Comparison of ENCODE assay signal across 8 mouse cellular contexts in the genomic region with DNA sequence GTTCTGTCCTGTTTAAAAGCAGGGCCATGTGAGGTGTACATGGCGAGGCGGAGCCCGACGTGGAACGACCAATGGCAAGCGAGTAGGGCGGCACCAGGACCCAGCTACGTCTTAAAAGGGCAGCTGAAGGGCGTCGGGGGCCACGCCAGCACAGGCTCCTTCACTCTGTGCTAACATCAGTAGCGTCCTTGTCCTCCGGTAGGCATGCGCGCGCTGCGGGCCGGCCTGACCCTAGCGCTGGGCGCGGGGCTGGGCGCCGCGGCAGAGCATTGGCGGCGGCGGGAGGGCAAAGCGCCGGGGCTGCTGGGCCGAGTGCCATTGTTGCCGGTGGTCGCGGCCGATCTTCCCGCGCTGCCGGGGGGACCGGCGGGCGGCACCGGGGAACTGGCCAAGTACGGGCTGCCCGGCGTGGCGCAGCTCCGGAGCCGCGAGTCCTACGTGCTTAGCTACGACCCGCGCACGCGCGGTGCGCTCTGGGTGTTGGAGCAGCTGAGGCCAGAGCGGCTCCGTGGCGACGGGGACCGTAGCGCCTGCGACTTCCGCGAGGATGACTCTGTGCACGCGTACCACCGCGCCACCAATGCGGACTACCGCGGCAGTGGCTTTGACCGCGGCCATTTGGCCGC. TPM values are rescaled to one million over a fixed set of nuclear protein-coding genes. Genes with fewer than 3 reads are reported as not detected.
DNase-seq lines count a peak whose midpoint lies in the region; ATAC-seq and TF ChIP-seq lines count a peak whose summit lies in the region.

A gene (plus strand): TSS at position 123 of the 626 bp plus-strand sequence.

- H3K27me3 ChIP-seq in Patski = no peaks in the 10 kb centered on the region
- peaks cover 10% of the 10 kb centered on the region; the same call in 1 of the 2 replicates for H3K27me3 ChIP-seq in hindbrain, embryonic 13.5 days

- peak; percentile 75 for ATAC-seq in Patski
- peak; percentile 95 for ATAC-seq in hindbrain, embryonic 13.5 days (ENCODE audit: low FRiP score)

- 0% methylated on average over 74 of the region's 75 CpGs for WGBS in hindbrain, embryonic 13.5 days

- in situ Hi-C loops in Patski (cut with MboI; ENCODE audit: low pct_unique_long_range_greater_than_20kb) = loop anchor here (10.0 kb wide), 1 partner anchor 93 kb away; a partner anchor contains a TSS

- peaks cover 17% of the 10 kb centered on the region for H3K4me1 ChIP-seq in hindbrain, embryonic 13.5 days (replicated peaks)

- H3K4me2 ChIP-seq in hindbrain, embryonic 13.5 days = peak within 1 kb of the TSS; percentile 89

- POLR2A ChIA-PET in Patski (lab: Charles Lee) = interaction anchor here (0.8 to 1.4 kb wide), 4 partner anchors 20 to 66 kb away, joined by 3 to 4 read pairs (median 3); a partner anchor contains a TSS

- CTCF ChIA-PET in Patski (lab: Charles Lee) = interaction anchor here (1.1 to 1.2 kb wide), 2 partner anchors 10 to 42 kb away, joined by 3 to 6 read pairs; no protein-coding TSS in a partner anchor

- H3K9ac ChIP-seq in hindbrain, embryonic 13.5 days = peak within 1 kb of the TSS; percentile 84

- peak within 1 kb of the TSS; percentile 64 for H3K4me3 ChIP-seq in hindbrain, embryonic 13.5 days

- H3K9me3 ChIP-seq in hindbrain, embryonic 13.5 days = peaks cover 6% of the 10 kb centered on the region

- TF ChIP-seq CTCF in Patski (IDR thresholded peaks at IDR 0.05) = no peak

- peak within 1 kb of the TSS; percentile 96 for H3K27ac ChIP-seq in hindbrain, embryonic 13.5 days

- DNase-seq in Patski (ENCODE audit: low read depth, low spot score) = no peak
- peak; percentile 91 to 94 for DNase-seq in cerebellum, postnatal 14 days
- DNase-seq in frontal cortex, postnatal 25 days (ENCODE audit: low spot score in 2 of 2) = peak; percentile 77 to 81
- DNase-seq in layer of hippocampus, postnatal 25 days (ENCODE audit: extremely low spot score in 1 of 2, low spot score in 1 of 2) = peak; percentile 79 to 84
- DNase-seq in lung, postnatal 14 days = peak; percentile 87
- peak; percentile 85 for DNase-seq in ovary, postnatal 36 days (ENCODE audit: low spot score)
- DNase-seq in thymus, postnatal 14 days = peak; percentile 87

- peaks cover 41% of the 10 kb centered on the region for H3K36me3 ChIP-seq in hindbrain, embryonic 13.5 days

RNA-seq across cellular contexts. Expression of the gene that starts here (rescaled TPM):
- 19.2 TPM for polyA plus RNA-seq in Patski (2021)
- 14.3 and 19.3 TPM in 2 replicates for polyA plus RNA-seq in hindbrain, embryonic 13.5 days (2015; fragmentation: Nextera tagmentation; extraction: Ambion mirVana)
- total RNA-seq in layer of hippocampus, postnatal 25 days (2021) = 10 to 100 TPM; 22.7 to 25.0 TPM
